Mouse (Mus musculus): ENCODE measurements around the gene Cwc27. TPM values are rescaled to one million over a fixed set of nuclear protein-coding genes. Genes with fewer than 3 reads are reported as not detected.

The Cwc27 gene
- total RNA-seq, 4 experiments from 2014 or later, result 9.6 to 12.7 (median 9.9) TPM

DNA sequence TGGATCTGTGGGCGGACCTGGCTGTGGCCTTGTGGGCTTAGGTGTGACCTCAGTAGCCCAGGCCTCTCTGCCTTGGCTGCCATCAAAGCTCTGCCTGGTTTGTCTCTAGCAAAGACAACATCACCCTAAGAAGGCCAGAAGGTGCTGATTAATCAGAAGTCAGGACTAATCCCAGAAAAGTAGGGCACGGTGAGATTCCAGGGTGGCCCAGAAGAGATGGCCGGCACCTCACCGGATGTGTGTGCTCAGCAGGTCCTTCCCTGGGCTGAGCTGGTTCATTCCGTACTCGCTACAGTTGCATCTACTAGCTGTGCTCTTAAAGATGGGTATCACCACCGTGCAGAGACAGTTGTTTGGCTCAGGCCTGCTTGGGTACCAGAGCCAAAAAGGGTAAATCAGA is 201.8 kb downstream of the Cwc27 start:
- DNase-seq (ENCODE audit: low spot score in 2 of 2), result no peak

DNA sequence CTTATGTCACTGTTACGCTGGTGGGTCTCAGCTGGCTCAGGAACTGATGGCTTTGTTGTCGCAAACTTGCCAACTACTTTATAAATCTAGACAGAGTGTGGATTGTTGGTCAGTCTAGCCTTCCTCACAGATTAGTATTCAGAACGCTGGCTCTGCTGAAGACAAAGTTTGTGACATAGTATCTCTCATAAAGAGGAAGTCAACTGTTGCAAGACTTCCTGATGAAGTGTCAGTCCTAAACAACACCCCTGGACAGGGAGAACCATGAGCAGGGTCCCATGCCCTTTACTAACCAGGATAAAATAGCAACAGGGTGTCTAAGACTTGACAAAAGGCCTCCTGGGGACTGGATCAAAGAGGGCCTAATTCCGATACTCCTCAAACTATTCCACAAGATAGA is 205.6 kb downstream of the Cwc27 start:
- no peak for DNase-seq (ENCODE audit: low spot score in 2 of 2)

DNA sequence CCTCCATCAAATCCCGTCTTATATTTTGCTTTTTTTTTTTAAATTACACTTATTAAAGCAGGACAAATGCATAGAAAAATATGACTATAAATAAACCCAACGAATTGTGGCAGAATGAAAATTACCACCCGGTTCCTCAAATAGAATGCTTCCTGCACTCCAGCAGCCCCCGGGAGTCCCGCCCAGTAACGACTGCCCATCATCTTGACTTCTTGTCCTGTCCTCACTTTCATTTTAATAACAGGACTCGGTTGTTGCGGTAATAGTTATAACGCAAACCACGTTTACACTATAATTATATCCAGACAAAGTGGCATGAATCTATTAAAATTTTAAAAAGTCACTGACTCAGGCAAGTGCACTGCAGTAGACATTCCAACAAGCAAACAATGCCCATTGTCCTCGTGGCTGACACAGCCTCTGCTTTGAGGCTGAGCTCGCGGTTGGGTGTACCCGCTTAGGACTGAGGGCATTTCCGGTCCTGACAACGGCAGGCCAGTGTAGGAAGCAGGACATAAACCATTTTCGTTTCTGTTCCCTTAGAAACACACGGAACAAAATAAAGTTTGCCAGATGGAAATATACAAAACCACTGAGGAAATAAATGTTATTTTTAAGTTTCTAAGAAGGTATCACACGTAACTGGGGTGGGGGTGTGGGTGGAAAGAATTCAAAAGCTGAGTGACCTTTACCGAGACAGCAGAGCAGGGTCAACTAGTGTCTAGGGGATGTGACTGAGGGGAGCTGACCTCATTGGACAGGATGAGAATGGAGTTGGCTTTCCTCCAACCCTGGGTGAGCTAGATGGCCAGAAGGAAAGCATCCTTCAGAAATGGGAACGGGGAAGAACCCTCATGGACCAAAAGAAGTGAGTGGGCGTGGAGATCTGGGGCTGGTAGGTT is 206.5 kb downstream of the Cwc27 start:
- DNase-seq (ENCODE audit: low spot score in 2 of 2), result no peak

DNA sequence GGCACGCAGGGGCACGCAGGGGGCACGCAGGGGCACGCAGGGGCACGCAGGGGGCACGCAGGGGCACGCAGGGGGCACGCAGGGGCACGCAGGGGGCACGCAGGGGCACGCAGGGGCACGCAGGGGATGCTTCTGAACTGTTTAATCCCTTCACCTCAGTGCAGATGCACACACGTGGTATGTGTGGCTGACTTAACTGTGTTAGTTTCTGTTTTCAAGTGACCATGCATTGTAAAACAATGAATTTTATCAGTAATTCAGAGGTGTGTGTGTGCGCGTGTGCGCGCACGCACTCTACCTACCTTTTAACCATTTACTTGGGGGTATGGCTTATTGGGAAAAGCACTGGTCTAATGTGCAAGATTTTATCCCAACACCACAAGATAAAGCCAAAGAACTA is 208.4 kb downstream of the Cwc27 start:
- no peak for DNase-seq (ENCODE audit: low spot score in 2 of 2)

DNA sequence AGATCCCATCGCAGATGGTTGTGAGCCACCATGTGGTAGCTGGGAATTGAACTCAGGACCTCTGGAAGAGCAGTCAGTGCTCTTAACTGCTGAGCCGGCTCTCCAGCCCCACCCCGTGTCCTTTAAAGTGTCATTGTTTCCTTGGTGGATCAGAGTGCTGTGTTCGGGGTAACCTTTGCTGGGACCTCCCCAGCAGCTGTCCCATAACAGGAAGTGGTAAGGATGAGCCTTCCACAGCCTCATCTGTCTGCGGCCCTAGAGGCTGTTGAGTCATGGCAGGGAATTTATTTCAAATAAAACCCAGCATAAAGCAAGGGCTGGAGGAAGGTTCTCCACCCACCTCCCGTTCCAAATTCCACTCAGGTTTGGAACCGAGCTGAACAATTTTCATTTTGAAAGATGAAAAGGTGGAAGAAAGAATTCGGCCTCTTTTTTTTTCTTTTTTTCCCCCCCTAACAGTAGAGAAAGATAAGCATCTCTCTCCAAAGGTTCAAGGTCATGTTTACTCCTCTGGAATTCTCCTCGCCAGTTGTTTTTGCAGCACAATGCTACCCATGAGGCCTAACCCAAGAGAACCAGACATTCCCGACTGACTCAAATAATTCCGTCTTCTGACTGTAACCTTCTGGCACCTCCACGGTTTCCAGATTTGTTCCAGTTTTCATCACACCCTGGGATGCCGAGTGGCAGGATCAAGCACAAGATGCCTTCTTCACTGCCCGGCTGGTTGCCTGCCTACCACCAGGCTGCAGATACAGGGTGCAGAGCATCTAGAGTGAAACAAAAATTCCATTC is 210.0 kb downstream of the Cwc27 start:
- no peak for DNase-seq (ENCODE audit: low spot score in 2 of 2)

DNA sequence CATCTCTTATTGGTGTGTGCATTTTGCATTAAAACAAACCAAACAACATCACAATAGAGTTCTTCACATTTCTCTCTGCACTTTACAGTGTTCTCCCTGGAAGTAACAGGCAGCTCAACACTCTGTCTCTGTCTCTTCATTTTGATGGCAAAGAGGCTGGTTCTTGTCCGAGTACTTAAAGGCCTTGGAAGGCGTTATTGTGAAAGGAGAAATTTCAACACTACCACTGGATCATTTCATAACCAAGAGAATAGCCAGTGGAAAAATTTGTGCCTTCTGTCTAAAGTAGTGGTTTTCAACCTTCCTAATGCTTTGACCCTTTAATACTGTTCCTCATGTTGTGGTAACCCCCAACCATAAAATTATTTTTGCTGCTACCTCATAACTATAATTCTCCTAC is 211.8 kb downstream of the Cwc27 start:
- DNase-seq (ENCODE audit: low spot score in 2 of 2), result no peak

DNA sequence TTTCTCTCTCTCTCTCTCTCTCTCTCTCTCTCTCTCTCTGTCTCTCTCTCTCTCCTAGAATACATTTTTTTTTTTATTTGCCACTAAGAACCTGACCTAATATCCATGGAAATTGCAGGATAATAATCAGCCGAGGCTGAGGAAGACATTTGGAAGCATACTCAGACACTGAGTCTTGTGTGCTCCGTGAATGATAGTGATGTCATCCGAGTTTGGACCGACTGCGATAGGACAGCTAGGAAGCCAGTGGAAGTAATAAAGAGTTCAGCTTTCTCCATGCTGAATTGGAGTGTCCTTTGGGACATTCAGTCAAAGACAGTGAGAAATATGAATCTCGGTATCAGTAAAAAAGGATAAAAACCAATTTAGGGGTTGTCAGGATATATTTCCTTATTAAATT is 214.7 kb downstream of the Cwc27 start:
- DNase-seq (ENCODE audit: low spot score in 2 of 2), result no peak

DNA sequence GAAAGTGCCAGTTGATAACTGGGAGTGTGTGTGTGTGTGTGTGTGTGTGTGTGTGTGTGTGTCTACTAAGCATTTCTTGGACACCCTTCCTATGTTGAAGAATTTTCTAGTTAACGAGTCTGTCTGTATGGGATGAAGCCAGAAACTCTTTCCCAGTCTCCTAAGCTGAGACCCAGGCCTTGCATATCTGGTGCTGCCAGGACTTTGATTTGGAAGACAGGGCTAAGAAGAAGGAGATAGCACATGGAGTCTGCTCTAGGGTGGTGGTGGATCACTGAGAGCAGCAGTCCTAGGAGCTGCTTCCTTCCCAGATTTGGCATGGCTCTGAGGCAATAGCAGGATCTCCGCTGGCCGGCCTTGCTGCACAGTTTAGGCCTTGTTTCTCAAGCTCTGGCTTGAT is 215.2 kb downstream of the Cwc27 start:
- no peak for DNase-seq (ENCODE audit: low spot score in 2 of 2)

DNA sequence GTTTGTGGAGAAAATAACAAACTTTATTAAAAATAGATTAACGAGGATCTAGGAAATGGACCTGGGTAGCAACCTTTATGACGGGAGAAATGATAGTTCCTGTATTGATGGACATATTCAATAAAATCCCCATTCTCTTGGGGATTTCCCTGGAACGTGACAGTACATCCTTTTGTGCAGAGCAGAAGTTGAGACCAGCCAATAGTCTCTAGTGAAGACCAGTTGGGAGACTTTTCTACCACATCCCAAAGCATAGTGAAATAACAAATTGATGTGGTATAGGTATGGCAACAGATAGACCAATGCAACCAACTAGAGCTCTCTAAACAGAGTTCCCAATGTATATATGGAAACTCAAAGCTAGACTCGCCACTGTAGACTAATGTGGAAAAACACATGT is 220.7 kb downstream of the Cwc27 start:
- DNase-seq (ENCODE audit: low spot score in 2 of 2), result no peak

DNA sequence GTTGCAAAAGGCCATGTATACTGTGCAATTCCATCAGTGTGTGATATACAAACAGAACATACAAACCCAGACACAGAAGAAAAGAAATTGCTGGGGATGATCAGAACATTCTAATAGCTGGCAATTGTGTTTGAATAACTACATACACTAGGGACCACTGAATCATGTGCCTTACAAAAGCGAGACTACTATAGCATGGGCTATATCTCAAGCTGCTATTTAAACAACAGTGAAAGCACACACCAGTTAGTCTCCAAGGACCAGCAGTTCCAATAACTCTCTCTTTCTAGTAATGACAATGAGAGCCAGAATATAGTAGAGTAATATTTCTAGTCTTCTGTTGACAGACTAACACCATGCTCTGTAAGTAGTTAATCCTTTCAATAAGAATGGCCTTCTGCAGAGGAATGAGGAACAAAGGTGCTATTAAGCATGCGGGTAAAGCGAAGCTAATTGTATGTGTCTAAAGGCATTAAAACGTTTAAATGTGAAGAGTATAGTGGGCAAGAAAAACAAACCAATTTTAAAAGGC is 222.1 kb downstream of the Cwc27 start:
- DNase-seq (ENCODE audit: low spot score in 2 of 2), result no peak

DNA sequence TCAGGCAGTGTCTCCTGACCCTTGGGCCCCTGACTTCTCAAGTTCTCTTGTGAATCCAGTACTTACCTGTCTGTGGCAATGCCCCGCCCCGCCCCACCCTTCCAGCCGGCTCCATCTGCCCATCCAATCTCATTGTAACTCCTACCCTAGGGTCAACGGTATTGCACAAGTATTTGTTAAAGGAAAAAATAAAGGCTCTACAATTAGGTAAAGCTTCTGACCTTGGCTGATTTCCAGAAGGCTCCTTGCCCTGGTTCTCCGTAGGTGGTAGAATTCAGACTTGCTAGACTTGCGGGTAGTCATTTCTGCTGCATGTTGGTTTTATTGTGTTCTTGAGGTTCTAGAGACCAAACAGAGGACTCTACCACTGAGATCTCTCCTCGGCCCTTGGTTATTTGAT is 226.0 kb downstream of the Cwc27 start:
- DNase-seq (ENCODE audit: low spot score in 2 of 2), result no peak

DNA sequence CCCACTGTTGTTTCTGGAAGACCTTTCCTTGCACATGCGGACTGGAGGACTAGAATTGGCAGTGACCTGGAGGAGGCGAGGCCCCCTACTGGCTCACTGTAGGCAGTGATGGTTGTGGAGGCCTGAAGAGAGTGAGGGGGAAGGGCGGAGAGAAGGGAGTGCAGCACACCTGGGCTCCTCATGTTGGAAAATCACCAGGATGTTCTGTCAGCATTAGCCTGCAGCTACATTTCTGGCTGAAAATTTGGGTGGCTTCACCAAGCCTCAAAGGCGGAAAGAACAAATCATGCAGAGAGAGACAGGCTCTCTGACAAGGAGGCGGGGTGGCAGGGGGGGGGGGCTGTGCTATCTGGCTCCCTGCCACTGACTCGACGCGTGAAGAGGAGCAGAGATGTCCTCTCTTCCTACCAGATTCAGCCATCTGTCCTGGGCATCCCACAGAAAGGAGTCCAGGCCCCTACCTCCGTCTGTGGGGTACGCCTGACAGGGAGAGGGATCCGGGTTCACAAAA is 226.8 kb downstream of the Cwc27 start:
- no peak for DNase-seq (ENCODE audit: low spot score in 2 of 2)

DNA sequence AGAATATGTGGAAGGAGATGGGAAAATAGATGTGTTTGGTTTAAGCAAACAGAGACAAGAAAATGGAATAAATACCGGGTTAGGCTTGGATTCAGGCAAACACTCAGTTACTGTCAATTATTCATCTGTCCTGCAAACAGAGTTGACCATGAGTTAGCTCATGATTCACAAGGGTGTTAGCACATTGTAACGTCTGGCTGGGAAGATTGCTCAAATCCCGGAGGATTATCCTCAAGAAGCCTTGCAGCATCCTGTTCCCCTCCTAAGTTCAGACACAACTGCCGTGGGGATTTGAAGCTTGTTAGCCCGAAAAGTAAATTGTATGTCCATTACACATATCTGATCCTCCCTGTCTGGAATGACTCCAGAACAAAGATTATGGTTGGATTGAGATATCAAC is 228.6 kb downstream of the Cwc27 start:
- no peak for DNase-seq (ENCODE audit: low spot score in 2 of 2)

Other genes starting within 250 kb of the Cwc27 start
- 10 to 100 TPM; 10.2 to 14.5 (median 12.0) TPM for gene Srek1ip1, start 24.7 kb downstream of the Cwc27 start, total RNA-seq (2022)
- gene Shisal2b, start 46.8 kb upstream of the Cwc27 start, total RNA-seq (2022), result not detected
- under 1 TPM; 0.61 to 0.80 (median 0.68) TPM for gene Rgs7bp, start 237.8 kb upstream of the Cwc27 start, total RNA-seq (2022)